Mouse (Mus musculus) heart, adult 2 months (tissue): ENCODE measurements around the gene Stxbp6.

Experiments
- CTCF ChIP-seq: fragments of 200-600 bp; IDR thresholded peaks from 2 replicates; pipeline ENCODE4 v1.8.1; 2022; ENCODE audit warnings: antibody characterized with exemption, mild to moderate bottlenecking, moderate library complexity
- EP300 ChIP-seq: fragments of 200-500 bp; IDR thresholded peaks from 2 replicates; pipeline ENCODE4 v1.6.1; 2011; ENCODE audit warnings: low read depth, low read length, control low read depth; ENCODE audit not compliant: insufficient read depth
- POLR2A ChIP-seq: fragments of 200-500 bp; IDR thresholded peaks from 2 replicates; pipeline ENCODE4 v1.6.1; 2011; ENCODE audit warnings: mild to moderate bottlenecking, low read depth, low read length, control low read depth; ENCODE audit not compliant: insufficient read depth

DNA sequence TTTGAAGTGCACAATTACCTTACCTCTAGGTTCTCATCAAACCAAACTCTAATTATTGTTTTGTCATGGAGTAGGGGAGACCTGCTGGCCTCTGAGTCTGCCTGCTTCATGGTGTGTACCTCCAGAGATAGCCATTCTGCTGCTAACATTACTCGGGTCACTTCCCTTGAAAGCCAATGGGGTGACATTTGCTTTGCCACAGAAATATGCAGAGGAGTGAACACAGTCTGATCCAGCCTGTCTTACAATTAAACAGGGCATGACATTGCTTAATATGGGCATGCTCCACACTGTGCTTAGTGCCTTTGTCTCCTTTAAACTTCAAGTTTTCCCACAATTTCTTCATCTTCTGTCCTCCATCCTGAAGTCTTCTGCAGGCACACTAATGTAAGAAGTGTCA lies 222.5 kb downstream of the Stxbp6 start:
- no peak for TF ChIP-seq EP300
- TF ChIP-seq POLR2A: no peak
- TF ChIP-seq CTCF: no peak
